Mouse (Mus musculus) midbrain, postnatal 0 days (tissue): ENCODE data around the gene Higd2a. TPM values are rescaled to one million over a fixed set of nuclear protein-coding genes. Genes with fewer than 3 reads are reported as not detected.

Experiments
- ATAC-seq: fragments of 200-750 bp; cut with Nextera tagmentation; 2 replicates; pipeline ENCODE4 v1.8.0; 2017; ENCODE audit warnings: moderate number of reproducible peaks, mild to moderate bottlenecking, moderate TSS enrichment, moderate library complexity; ENCODE audit not compliant: low FRiP score
- DNase-seq: peaks from one replicate; pipeline ENCODE4 v3.0.0-alpha.2; 2015; ENCODE audit warnings: low spot score
- H3K27ac ChIP-seq: fragments of 300-500 bp; sonication (generic); 2 replicates; pipeline ENCODE4 v1.5.1; 2014; ENCODE audit warnings: low read depth, mild to moderate bottlenecking, low read length, mixed read lengths
- H3K27me3 ChIP-seq: fragments of 300-500 bp; sonication (generic); 2 replicates; pipeline ENCODE4 v1.6.1; 2014; ENCODE audit warnings: low read length, control low read depth, mixed read lengths; ENCODE audit not compliant: insufficient read depth
- H3K36me3 ChIP-seq: fragments of 300-500 bp; sonication (generic); 2 replicates; pipeline ENCODE4 v1.6.1; 2014; ENCODE audit warnings: low read length, control low read depth, mixed read lengths; ENCODE audit not compliant: insufficient read depth
- H3K4me1 ChIP-seq: fragments of 300-500 bp; sonication (generic); 2 replicates; pipeline ENCODE4 v1.6.1; 2014; ENCODE audit warnings: mild to moderate bottlenecking, control low read depth, antibody characterized with exemption, low read length, mixed read lengths; ENCODE audit not compliant: insufficient read depth
- H3K4me2 ChIP-seq: fragments of 300-500 bp; sonication (generic); 2 replicates; pipeline ENCODE4 v1.6.1; 2014; ENCODE audit warnings: low read depth, mild to moderate bottlenecking, low read length, mixed read lengths; ENCODE audit not compliant: poor library complexity, severe bottlenecking
- H3K4me3 ChIP-seq: fragments of 300-500 bp; sonication (generic); 2 replicates; pipeline ENCODE4 v1.5.1; 2014; ENCODE audit warnings: low read depth, mild to moderate bottlenecking, low read length, moderate library complexity
- H3K9ac ChIP-seq: fragments of 300-500 bp; sonication (generic); replicated peaks from 2 replicates; pipeline ENCODE4 v1.6.1; 2014; ENCODE audit warnings: mild to moderate bottlenecking, low read length, moderate library complexity, mixed read lengths; ENCODE audit not compliant: poor library complexity, severe bottlenecking
- H3K9me3 ChIP-seq: fragments of 300-500 bp; sonication (generic); 2 replicates; pipeline ENCODE4 v1.6.1; 2016; ENCODE audit warnings: low read length, control low read depth
- CTCF ChIP-seq: IDR thresholded peaks from 2 replicates; pipeline ENCODE4 v1.5.1; 2016; ENCODE audit warnings: antibody characterized with exemption, mild to moderate bottlenecking
- WGBS: fragments of 180-500 bp; shearing (Covaris S2); extraction: QIAGEN DNeasy Blood & Tissue Kit; methylation state at CpG from one replicate; pipeline ENCODE4 v1.1.7; 2014; 5-methylcytosine and 5-hydroxymethylcytosine counted together
- polyA plus RNA-seq: library from polyadenylated mRNA; unstranded; fragments of >200 nt; fragmentation: Nextera tagmentation; extraction: Ambion mirVana; gene quantifications from 2 replicates; pipeline ENCODE4 v1.2.1, GENCODE M21; 2015
- total RNA-seq: library from RNA; depleted of rRNA; stranded (reverse); fragments of >200 nt; gene quantifications from 2 replicates; pipeline ENCODE4 v1.2.3, GENCODE M21; 2014

Higd2a gene
- total and polyA plus RNA-seq, 2 experiments from 2014 or later = 203 to 327 TPM

DNA sequence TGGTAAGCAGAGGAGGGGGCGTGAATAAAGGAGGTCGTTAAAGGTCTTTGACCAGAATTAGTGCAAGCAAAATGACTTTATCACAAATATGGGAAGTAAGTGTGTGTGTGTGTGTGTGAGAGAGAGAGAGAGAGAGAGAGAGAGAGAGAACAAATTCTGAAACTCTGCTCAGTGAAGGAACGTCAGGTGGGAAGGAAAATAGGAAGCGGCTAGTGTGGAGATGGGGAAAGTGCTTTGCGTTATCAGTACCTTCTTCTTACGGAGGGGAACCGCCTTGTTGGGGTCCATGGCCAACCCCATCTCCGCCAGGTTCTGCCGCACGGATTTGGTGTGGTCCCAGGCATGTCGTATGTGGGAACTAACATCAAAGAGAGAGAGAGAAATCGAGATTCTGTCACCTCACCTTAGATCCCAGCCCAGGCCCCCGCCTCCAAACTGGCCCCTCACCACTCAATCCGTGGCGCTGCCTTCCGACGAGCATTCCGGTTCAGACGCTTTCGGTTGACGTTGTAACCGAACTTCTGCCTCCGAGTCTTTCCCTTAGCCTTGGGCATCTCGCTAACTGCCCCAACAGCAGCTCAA, 502 bp upstream of the Higd2a start:
- 4% methylated on average over 24 of the region's 24 CpGs for WGBS
- Histone ChIP-seq H3K9ac (peak overlapping the region; percentile 54), H3K27me3 (no peaks in the 10 kb centered on the region), H3K4me1 (peaks cover 8% of the 10 kb centered on the region), H3K4me3 (peak overlapping the region; percentile 79), H3K9me3 (no peaks in the 10 kb centered on the region), H3K36me3 (peaks cover 13% of the 10 kb centered on the region), H3K4me2 (peak overlapping the region; percentile 78), H3K27ac (no peak overlapping the region)
- TF ChIP-seq CTCF = no peak
- ATAC-seq = peak; percentile 18; the same call in 1 of the 2 replicates
- no peak for DNase-seq

DNA sequence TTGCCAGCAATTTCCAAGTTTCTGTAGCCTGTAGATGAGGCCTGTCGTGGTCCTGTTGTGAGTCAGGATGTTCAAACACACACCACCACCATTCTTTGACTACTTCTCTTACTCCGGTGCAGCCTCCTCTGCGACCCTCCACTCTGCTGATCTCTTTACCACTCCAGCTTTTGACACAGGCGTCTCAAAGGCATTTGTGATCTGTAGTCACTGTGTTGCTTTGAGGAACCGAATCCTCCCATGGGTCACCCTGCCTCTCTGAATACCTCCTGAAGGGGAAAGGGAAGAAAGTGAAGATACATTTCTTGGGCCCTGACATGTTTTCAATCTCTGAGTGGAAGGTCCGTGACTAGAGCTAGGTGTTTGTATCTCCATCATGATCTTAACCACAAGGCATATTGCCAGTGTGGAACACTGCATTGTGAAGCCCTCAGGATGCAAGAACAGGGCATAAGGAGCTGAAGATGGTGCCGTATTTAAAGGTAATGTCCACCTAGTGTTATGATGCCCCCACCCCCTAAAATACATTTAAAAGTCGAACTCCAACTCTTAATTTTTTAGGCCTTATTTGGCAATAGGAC, 1.9 kb downstream of the Higd2a start:
- no peak for TF ChIP-seq CTCF
- WGBS = 91% methylated on average over 8 of the region's 8 CpGs
- ATAC-seq (no peak), DNase-seq (no peak)
- peaks cover 8% of the 10 kb centered on the region for H3K4me1 ChIP-seq
- no peaks in the 10 kb centered on the region for H3K9me3 ChIP-seq
- H3K27ac ChIP-seq = no peak overlapping the region
- H3K4me3 ChIP-seq = no peak overlapping the region
- H3K4me2 ChIP-seq = peak overlapping the region; percentile 78
- H3K36me3 ChIP-seq = peaks cover 23% of the 10 kb centered on the region
- no peaks in the 10 kb centered on the region for H3K27me3 ChIP-seq
- no peak overlapping the region for H3K9ac ChIP-seq

DNA sequence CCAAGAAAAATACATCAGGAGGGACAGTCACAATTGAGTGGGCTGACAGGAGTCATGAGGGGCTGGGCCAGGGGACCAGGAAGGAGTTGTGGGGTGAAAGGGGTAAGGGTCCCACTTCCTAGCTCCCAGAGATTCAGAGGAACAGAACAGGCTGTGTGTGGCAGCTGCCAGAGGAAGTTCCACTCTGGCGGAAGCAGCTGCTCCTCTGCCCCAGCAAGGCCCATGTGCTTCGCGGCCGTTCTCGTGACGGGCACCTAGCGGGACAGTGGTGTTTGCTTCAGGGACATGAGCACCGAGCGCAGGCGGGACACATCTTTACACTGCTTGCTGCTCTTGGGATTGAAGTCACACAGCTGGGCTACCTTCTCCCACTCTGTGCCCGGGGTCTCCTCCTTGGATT, 3.6 kb downstream of the Higd2a start:
- 90% methylated on average over 11 of the region's 11 CpGs for WGBS
- H3K4me1 ChIP-seq = peaks cover 7% of the 10 kb centered on the region
- no peak for TF ChIP-seq CTCF
- DNase-seq (no peak), ATAC-seq (no peak)
- H3K27ac ChIP-seq = no peak overlapping the region
- no peak overlapping the region for H3K9ac ChIP-seq
- H3K4me2 ChIP-seq = no peak overlapping the region
- H3K27me3 ChIP-seq = no peaks in the 10 kb centered on the region
- peaks cover 40% of the 10 kb centered on the region for H3K36me3 ChIP-seq
- no peak overlapping the region for H3K4me3 ChIP-seq
- H3K9me3 ChIP-seq = no peaks in the 10 kb centered on the region

GRCm38 (mm10) chr13:54596107-54596690, 6.2 kb downstream of the Higd2a start:
- Histone ChIP-seq H3K27me3 (no peaks in the 10 kb centered on the region), H3K27ac (no peak overlapping the region), H3K9ac (no peak overlapping the region), H3K4me2 (no peak overlapping the region), H3K36me3 (peaks cover 51% of the 10 kb centered on the region), H3K9me3 (no peaks in the 10 kb centered on the region), H3K4me1 (peaks cover 5% of the 10 kb centered on the region; the same call in 1 of the 2 replicates), H3K4me3 (no peak overlapping the region)
- 78% methylated on average over 8 of the region's 8 CpGs for WGBS
- ATAC-seq = no peak
- TF ChIP-seq CTCF = no peak
- DNase-seq = no peak

DNA sequence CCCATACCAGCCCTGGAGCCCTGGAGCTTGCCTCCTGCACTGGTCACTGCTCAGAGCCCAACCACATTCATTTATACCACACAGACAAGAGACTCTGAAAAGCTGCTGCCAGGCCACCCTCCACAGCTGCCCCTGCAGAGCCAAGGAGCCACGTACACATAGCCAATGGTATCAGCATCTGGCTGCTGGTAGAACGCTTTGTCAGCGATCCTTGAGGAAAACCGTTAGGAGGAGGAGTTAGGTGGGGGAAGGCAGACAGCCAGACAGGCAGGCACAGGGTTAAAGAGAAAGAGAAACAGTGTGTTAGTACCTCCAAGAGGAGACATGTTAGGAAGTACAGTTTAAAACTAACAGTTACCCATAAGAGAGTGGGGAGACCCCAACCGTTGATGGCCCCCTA, 6.9 kb downstream of the Higd2a start:
- Histone ChIP-seq H3K4me1 (no peaks in the 10 kb centered on the region; the same call in 1 of the 2 replicates), H3K27ac (no peak overlapping the region), H3K4me3 (no peak overlapping the region), H3K27me3 (no peaks in the 10 kb centered on the region), H3K4me2 (no peak overlapping the region), H3K9ac (no peak overlapping the region), H3K9me3 (no peaks in the 10 kb centered on the region), H3K36me3 (peaks cover 54% of the 10 kb centered on the region)
- TF ChIP-seq CTCF = no peak
- ATAC-seq (no peak), DNase-seq (no peak)
- 77% methylated on average over 5 of the region's 5 CpGs for WGBS

DNA sequence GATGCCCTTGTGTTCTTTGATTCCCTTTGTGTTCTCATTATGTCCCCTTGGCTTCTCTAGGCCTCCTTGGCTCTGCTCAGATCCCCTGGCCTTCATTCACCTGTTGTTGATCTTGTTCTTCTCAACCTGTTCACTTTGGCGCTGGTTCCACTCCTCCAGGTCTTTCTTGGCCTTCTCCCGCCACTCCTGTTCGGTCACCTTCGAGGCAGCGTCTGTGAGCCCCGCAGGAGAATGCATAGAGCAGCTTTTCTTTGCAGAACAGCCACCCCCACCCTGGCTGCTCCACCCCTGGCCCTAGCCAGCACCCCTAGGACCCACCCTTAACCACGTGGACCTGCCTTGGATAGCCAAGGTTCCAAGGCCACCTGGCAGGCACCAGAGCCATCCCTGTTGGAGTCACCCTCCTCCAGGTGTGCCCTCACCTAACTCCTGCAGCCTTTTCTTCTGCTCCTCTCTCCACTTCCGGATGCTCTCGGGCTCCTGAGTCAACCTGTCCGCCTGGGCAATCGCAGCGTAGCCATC, 8.7 kb downstream of the Higd2a start:
- Histone ChIP-seq H3K9ac (no peak overlapping the region), H3K4me1 (no peaks in the 10 kb centered on the region), H3K36me3 (peaks cover 54% of the 10 kb centered on the region), H3K27ac (no peak overlapping the region), H3K9me3 (no peaks in the 10 kb centered on the region), H3K4me2 (no peak overlapping the region), H3K4me3 (no peak overlapping the region), H3K27me3 (no peaks in the 10 kb centered on the region)
- no peak for TF ChIP-seq CTCF
- ATAC-seq (no peak), DNase-seq (no peak)
- 93% methylated on average over 12 of the region's 12 CpGs for WGBS
